Mouse (Mus musculus) kidney, adult 18-20 months (tissue): ENCODE measurements around the gene Tll2.

Experiments used
- DNase-seq: peaks from one replicate; pipeline ENCODE4 v3.0.0; 2021

Gene Tll2

GRCm38 (mm10) chr19:41154681-41155080 lies 52.0 kb downstream of the Tll2 start:
- DNase-seq, result no peak

DNA sequence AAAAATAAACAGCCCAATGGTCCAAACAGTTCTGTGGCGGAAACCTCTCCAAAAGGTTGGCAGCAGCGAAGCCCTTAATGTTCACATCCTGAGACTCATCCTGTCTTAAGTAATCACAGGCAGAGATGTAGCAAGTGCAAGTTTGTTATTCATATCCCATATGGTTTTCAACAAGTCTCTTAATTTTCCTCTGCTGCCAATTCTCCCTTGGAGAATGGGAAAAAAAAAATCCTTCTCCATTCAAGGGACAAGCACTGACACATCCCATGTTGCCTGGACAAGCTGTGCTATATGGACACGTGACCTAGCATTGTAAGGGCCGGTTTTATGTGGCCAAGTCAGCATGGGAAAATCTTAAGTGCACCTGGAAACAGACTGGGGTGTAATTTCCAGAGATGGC lies 54.2 kb downstream of the Tll2 start:
- DNase-seq, result no peak

- no peak for DNase-seq
These were observed 54.6 kb downstream of the Tll2 start for GRCm38 (mm10) chr19:41152016-41152370.

DNA sequence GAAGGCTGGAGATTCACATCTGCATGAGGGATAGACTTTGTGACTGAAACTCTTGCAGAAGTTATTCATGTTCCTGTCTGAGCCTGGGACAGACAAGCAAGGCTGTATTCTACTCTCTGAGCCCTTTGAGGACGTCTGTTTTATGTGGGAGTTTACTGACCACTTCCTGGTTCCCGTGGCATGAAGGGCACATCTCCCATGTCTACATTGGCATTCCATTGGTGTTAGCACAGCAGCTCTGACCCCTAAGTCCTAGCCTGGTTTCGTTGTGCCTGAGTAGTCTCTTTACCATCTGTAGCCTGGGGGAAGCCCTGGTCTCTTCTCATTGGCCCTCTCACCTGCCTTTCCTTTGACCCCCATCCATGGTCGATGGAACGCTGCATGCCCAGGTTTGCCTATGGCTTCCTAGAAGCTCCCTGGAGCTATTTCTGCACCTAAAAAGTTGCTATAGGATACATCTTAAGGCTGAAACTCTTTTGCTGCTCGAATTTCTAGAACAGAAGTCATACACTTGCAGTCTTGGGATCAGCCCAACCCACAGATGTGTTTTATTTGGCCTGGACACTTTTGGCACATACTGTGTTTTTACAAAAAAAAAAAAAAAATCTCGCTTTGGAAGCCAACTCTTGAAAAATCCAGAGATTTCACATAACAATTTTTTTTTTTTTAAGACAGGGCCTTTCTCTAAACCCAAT lies 55.2 kb downstream of the Tll2 start:
- DNase-seq, result no peak

DNA sequence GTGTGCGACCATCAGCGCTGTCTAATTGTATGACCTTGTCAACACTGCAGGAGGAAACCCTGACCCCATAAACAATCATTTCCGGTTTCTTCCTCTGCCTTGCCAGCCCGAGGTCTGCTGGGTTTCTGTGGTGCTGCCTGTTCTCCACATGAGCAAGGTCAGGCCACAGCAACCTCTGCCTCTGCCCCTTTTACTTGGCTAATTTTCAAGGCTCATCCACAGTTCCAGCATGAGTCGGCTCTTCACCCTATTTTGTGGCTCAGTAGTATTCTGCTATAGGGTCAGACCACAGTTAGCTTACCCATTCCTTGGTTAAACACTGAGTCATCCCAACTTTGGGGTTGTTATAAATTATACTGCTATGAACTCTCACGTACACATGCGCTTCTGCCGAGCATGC lies 65.7 kb downstream of the Tll2 start:
- DNase-seq, result no peak

GRCm38 (mm10) chr19:41139629-41140028 lies 67.0 kb downstream of the Tll2 start:
- no peak for DNase-seq

- no peak for DNase-seq
These were observed 83.6 kb downstream of the Tll2 start for GRCm38 (mm10) chr19:41123009-41123408.

DNA sequence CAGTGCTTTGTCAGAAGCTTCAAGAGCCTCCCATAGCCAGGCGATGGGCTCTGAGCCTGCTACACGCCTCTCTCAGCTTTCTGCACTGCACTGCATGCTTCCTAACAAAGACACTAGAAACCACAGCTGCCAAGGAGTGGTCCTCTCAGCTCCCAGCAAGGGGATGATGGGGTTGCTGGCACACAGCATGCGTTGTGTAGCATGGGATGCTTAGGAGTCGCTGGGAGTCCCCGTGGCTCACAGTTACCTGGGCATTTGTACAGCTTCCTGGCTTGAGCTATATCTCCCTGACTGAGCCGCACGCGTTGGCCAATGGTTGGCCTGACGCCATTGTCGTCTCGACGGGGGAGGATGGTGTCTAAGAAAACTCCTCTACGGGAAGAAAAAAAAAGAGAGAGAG lies 86.7 kb downstream of the Tll2 start:
- DNase-seq, result no peak

- no peak for DNase-seq
These were observed 88.3 kb downstream of the Tll2 start for GRCm38 (mm10) chr19:41118346-41118745.

- DNase-seq, result no peak
These were observed 89.3 kb downstream of the Tll2 start for GRCm38 (mm10) chr19:41117334-41117733.

DNA sequence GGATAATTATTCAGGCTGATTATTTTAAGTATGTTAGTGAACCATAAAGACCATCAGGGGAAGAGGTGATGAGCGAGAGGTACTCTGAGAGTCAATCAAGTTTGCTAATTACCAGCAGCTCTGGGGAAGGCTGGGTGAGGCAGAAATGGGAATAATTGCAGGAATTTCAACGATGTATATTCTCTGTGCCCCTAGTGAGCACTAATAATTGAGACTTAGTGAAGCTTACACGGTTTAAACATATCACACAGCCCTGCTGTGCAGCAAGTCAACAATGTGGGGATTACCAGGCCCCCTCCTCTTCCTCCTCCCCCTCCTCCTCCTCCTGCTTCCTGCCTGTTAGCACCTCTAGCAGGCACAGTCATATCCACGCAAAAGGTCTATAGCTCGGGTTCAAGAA lies 92.0 kb downstream of the Tll2 start:
- DNase-seq, result no peak

DNA sequence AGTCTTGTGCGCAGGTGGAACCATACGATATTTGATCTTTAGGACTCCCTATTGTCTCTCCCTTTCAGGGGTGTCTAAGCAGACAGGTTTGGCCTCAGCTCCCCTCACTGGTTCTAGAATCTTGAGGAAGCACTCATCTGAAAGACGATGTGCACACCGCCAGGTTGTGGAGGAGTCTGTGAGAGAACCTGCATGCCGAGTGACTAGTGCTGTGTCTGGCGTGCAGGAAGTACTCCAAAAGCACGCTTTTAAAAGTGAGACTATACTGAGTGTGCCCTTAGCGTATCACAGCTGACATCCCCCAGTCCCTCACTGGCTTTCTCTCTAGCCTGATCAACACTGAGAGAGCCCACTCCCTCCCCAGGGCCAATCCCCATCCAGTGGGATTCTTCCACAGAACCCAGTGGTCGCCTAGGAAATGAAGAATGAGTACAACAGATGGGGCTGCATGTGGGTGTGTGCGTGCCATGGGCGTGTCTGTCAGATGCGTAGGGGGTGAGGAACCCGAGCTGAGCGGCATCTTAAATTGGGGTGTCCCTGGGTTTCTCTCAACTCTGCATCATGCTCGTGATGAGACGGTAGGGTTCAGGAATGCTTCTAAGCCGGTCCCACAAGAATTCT lies 92.6 kb downstream of the Tll2 start:
- no peak for DNase-seq

GRCm38 (mm10) chr19:41112609-41113008 lies 94.0 kb downstream of the Tll2 start:
- no peak for DNase-seq

- no peak for DNase-seq
These were observed 96.6 kb downstream of the Tll2 start for GRCm38 (mm10) chr19:41109991-41110390.

DNA sequence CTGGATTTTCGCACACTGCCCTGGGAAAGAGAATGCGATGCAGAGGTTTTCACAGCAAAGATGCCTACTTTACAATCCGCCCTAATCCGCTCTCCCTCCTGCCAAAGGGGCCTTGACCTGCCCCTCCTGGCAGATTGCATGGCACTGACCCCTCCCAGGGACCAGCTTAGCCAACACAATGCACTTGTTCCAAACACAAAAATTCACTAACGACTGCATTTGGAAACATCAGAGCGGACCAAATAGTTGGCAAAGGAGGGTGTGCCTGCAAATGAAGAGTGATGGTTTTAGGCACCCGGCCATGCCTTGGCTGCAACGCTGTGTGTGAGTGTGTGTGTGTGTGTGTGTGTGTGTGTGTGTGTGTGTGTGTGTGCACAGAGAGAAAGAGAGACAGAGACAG lies 97.1 kb downstream of the Tll2 start:
- no peak for DNase-seq

DNA sequence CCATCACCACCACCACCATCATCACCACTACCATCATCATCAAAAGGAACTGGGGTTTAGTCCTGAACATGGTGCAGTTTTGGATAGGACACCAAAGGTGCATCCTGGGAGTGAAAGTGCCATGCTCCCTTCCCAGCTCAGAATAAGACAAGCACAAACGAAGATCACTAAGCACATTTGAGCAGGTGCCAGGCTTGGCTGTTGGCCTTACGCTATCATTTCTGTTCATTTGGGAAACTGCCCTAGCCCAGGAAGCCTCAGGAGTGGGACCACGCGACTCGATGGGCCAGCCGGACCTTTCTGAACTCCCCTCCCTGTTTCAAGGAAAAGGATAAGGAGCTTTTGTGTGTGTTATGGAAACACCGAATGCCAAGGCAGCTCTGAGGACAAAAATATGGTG lies 98.0 kb downstream of the Tll2 start:
- no peak for DNase-seq

DNA sequence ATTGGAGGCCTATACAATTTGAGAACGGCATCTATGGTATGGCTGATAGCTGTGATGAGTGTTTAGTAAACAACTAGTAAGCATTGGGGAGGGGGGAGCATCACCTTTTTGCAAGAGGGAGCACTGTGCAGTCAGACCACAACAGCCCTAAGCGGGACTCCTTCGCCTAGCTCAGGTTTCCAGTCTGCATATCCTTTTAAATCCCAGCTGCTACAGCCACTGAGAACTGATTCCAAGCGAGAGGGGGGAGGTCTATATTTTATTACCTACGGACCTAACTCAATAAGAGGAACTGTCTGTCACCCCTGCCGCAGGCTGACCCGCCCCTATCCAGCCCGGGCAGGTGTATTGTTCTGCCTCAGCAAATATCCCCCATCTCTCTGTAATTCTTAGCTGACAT lies 99.1 kb downstream of the Tll2 start:
- no peak for DNase-seq

DNA sequence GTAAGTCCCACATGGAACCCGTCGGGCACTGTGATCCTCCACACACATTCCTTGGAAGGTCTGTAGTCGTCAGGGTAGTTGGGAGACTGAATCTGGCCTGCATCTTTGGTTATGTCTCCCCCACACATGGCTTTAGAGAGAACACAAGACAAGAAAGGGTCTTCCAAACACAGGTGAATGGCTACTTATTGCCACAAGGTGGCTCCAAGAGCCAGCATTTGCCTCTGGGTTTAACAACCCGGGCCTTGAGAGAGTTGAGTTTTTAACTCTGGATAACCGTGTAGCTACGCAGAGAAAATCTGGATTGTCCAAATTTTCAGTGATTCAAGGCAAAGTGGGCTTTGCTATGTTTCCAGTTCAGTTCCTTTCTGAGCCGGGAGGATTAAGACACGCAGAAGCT lies 101.7 kb downstream of the Tll2 start:
- DNase-seq, result peak; percentile 17

DNA sequence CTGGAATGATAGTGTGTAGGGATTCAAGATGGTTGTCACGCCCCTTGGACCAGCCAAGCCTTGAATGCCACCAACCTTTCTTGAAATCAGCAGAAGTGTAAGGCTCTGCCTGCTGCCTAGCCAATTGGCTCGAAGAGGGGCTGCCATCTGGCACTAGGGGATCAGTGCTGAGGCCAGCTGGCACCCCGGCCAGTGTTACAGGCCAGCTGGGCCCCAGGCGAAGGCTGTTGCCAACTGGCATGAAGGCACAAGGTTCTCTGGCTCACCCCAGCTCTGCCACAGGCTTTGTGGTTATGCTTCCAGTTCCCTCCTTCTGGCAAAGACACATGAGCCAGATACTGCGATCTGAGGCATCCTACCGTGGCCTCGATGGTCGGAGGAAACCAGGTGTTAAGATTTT lies 105.2 kb downstream of the Tll2 start:
- DNase-seq, result peak; percentile 29

- DNase-seq, result no peak
These were observed 105.8 kb downstream of the Tll2 start for GRCm38 (mm10) chr19:41100863-41101262.

- DNase-seq, result no peak
These were observed 109.6 kb downstream of the Tll2 start for GRCm38 (mm10) chr19:41097038-41097437.

DNA sequence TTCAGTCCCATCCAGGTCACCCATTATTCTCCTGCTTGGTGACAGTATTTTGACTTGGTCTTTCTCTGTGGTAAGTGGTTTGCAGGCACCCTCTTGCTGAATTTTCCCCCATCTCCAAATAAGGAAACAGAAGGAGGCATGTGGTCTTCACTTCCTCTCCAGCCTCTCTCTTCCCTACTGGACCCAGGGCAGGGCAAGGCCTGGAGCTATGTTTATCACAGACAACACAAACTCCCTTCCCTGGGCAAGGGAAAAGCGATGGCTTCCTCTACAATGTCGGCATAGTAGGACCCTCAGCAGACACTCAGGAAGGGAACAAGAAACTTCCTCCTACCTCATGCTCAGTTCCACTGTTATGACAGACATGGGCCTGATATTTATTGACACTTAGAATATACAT lies 114.7 kb downstream of the Tll2 start:
- no peak for DNase-seq

DNA sequence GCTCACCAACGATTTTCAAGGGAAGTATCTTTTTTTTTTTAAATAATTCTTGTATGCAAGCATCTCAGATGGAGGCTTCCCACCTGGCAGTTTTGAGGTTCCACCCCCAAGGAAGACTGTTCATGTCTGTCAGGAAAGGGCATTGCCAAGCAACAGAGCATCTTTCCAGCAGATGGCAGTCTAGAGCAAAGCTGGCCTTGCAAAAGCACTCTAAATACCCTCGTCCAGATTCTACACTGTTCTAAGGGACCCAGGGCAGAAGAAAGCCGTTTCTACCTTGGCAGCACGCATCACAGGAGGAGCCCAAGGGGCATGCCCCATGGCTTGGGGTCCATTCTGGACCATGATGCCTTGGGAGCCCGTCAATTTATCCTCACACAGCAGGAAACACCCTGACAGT lies 116.8 kb downstream of the Tll2 start:
- peak; percentile 40 for DNase-seq

GRCm38 (mm10) chr19:41088491-41088890 lies 118.1 kb downstream of the Tll2 start:
- DNase-seq, result no peak

- no peak for DNase-seq
These were observed 118.7 kb downstream of the Tll2 start for GRCm38 (mm10) chr19:41087901-41088300.
